Mouse (Mus musculus) intestine, embryonic 14.5 days (tissue): ENCODE measurements around the gene Srxn1. TPM values are rescaled to one million over a fixed set of nuclear protein-coding genes. Genes with fewer than 3 reads are reported as not detected.

Source experiments
- ATAC-seq: fragments of 200-750 bp; cut with Nextera tagmentation; replicated peaks from 2 replicates; pipeline ENCODE4 v1.8.0; 2017; ENCODE audit warnings: low read depth, moderate number of reproducible peaks, moderate TSS enrichment, moderate library complexity; ENCODE audit not compliant: low FRiP score, low TSS enrichment
- DNase-seq: peaks from one replicate; pipeline ENCODE4 v3.0.0-alpha.2; 2018; ENCODE audit warnings: low spot score
- H3K27ac ChIP-seq: fragments of 300-500 bp; sonication (generic); 2 replicates; pipeline ENCODE4 v1.5.1; 2014; ENCODE audit warnings: low read depth, mild to moderate bottlenecking, control low read depth
- H3K27me3 ChIP-seq: fragments of 300-500 bp; sonication (generic); replicated peaks from 2 replicates; pipeline ENCODE4 v1.6.1; 2014; ENCODE audit warnings: low read length, control low read depth; ENCODE audit not compliant: control insufficient read depth, insufficient read depth
- H3K36me3 ChIP-seq: fragments of 300-500 bp; sonication (generic); 2 replicates; pipeline ENCODE4 v1.6.1; 2014; ENCODE audit warnings: low read length, control low read depth; ENCODE audit not compliant: control insufficient read depth, insufficient read depth
- H3K4me1 ChIP-seq: fragments of 300-500 bp; sonication (generic); replicated peaks from 2 replicates; pipeline ENCODE4 v1.6.1; 2014; ENCODE audit warnings: low read length, control low read depth, mixed read lengths; ENCODE audit not compliant: control insufficient read depth, insufficient read depth
- H3K4me2 ChIP-seq: fragments of 300-500 bp; sonication (generic); 2 replicates; pipeline ENCODE4 v1.6.1; 2014; ENCODE audit warnings: low read length
- H3K4me3 ChIP-seq: fragments of 300-500 bp; sonication (generic); 2 replicates; pipeline ENCODE4 v1.5.1; 2014; ENCODE audit warnings: low read depth, low read length, control low read depth, mixed read lengths
- H3K9ac ChIP-seq: fragments of 300-500 bp; sonication (generic); 2 replicates; pipeline ENCODE4 v1.6.1; 2014; ENCODE audit warnings: mild to moderate bottlenecking, low read length
- H3K9me3 ChIP-seq: fragments of 300-500 bp; sonication (generic); 2 replicates; pipeline ENCODE4 v1.6.1; 2016; ENCODE audit warnings: low read length, control low read depth; ENCODE audit not compliant: control insufficient read depth
- WGBS: fragments of 180-500 bp; shearing (Covaris S2); extraction: QIAGEN DNeasy Blood & Tissue Kit; methylation state at CpG from one replicate; pipeline ENCODE4 v1.1.7; 2014; 5-methylcytosine and 5-hydroxymethylcytosine counted together
- polyA plus RNA-seq: library from polyadenylated mRNA; unstranded; fragments of >200 nt; fragmentation: Nextera tagmentation; extraction: Ambion mirVana; gene quantifications from 2 replicates; pipeline ENCODE4 v1.2.1, GENCODE M21; 2014

Gene Srxn1
- polyA plus RNA-seq, 1 experiment from 2014 or later: 12.4 TPM

GRCm38 (mm10) chr2:152075294-152075889, 29.9 kb upstream of the Srxn1 start:
- H3K27ac ChIP-seq: no peak overlapping the region
- H3K9me3 ChIP-seq: no peaks in the 10 kb centered on the region
- H3K36me3 ChIP-seq: no peaks in the 10 kb centered on the region
- no peak for ATAC-seq
- H3K9ac ChIP-seq: no peak overlapping the region
- DNase-seq: no peak
- H3K4me3 ChIP-seq: no peak overlapping the region
- peaks cover 33% of the 10 kb centered on the region for H3K27me3 ChIP-seq
- H3K4me2 ChIP-seq: no peak overlapping the region
- no peaks in the 10 kb centered on the region; the same call in 1 of the 2 replicates for H3K4me1 ChIP-seq
- WGBS: 35% methylated on average over 9 of the region's 9 CpGs

GRCm38 (mm10) chr2:152077337-152077736, 28.0 kb upstream of the Srxn1 start:
- DNase-seq (no peak), ATAC-seq (no peak)

GRCm38 (mm10) chr2:152080685-152081541, 24.4 kb upstream of the Srxn1 start, which contains the start of gene Scrt2:
Gene Scrt2 (plus strand): TSS chr2:152081529.
- Histone ChIP-seq H3K4me1 (no peaks in the 10 kb centered on the region; the same call in 1 of the 2 replicates), H3K27me3 (peaks cover 67% of the 10 kb centered on the region), H3K27ac (no peak within 1 kb of the TSS), H3K36me3 (no peaks in the 10 kb centered on the region), H3K4me2 (peak within 1 kb of the TSS; percentile 63), H3K4me3 (peak within 1 kb of the TSS; percentile 22), H3K9ac (no peak within 1 kb of the TSS), H3K9me3 (no peaks in the 10 kb centered on the region)
- WGBS: 2% methylated on average over 22 of the region's 24 CpGs
- ATAC-seq: no peak
- DNase-seq: peak; percentile 56

More at GRCm38 (mm10) chr2:152077337-152077736, 28.0 kb upstream of the Srxn1 start:
- H3K4me3 ChIP-seq: no peak overlapping the region
- no peaks in the 10 kb centered on the region for H3K9me3 ChIP-seq
- H3K9ac ChIP-seq: no peak overlapping the region
- H3K4me1 ChIP-seq: no peaks in the 10 kb centered on the region; the same call in 1 of the 2 replicates
- H3K27ac ChIP-seq: no peak overlapping the region
- H3K4me2 ChIP-seq: no peak overlapping the region
- peaks cover 48% of the 10 kb centered on the region for H3K27me3 ChIP-seq
- WGBS: 78% methylated on average over 3 of the region's 3 CpGs
- H3K36me3 ChIP-seq: no peaks in the 10 kb centered on the region

GRCm38 (mm10) chr2:152081641-152082448, 23.5 kb upstream of the Srxn1 start:
- Histone ChIP-seq H3K4me3 (peak overlapping the region; percentile 22), H3K4me2 (peak overlapping the region; percentile 63), H3K4me1 (no peaks in the 10 kb centered on the region; the same call in 1 of the 2 replicates), H3K9ac (no peak overlapping the region), H3K27me3 (peaks cover 62% of the 10 kb centered on the region), H3K27ac (no peak overlapping the region), H3K9me3 (no peaks in the 10 kb centered on the region), H3K36me3 (no peaks in the 10 kb centered on the region)
- under 1% methylated on average over 73 of the region's 81 CpGs for WGBS
- ATAC-seq: peak; percentile 88
- peak; percentile 93 for DNase-seq

GRCm38 (mm10) chr2:152082456-152083285, 22.6 kb upstream of the Srxn1 start:
- Histone ChIP-seq H3K27ac (no peak overlapping the region), H3K9ac (no peak overlapping the region), H3K4me2 (peak overlapping the region; percentile 63; the same call in 1 of the 2 replicates), H3K4me1 (no peaks in the 10 kb centered on the region; the same call in 1 of the 2 replicates), H3K4me3 (no peak overlapping the region), H3K36me3 (no peaks in the 10 kb centered on the region), H3K27me3 (peaks cover 62% of the 10 kb centered on the region), H3K9me3 (no peaks in the 10 kb centered on the region)
- WGBS: 16% methylated on average over 7 of the region's 7 CpGs
- ATAC-seq (peak; percentile 14; the same call in 1 of the 2 replicates), DNase-seq (no peak)

- peaks cover 62% of the 10 kb centered on the region for H3K27me3 ChIP-seq
Measured at GRCm38 (mm10) chr2:152083411-152083810, 21.9 kb upstream of the Srxn1 start.

GRCm38 (mm10) chr2:152084298-152084697, 21.0 kb upstream of the Srxn1 start:
- H3K4me2 ChIP-seq: no peak overlapping the region
- DNase-seq: no peak
- no peak for ATAC-seq
- H3K9me3 ChIP-seq: no peaks in the 10 kb centered on the region
- no peak overlapping the region for H3K4me3 ChIP-seq
- peaks cover 53% of the 10 kb centered on the region for H3K27me3 ChIP-seq
- no peaks in the 10 kb centered on the region for H3K36me3 ChIP-seq
- no peak overlapping the region for H3K9ac ChIP-seq
- WGBS: 56% methylated on average over 6 of the region's 6 CpGs
- no peaks in the 10 kb centered on the region; the same call in 1 of the 2 replicates for H3K4me1 ChIP-seq
- H3K27ac ChIP-seq: no peak overlapping the region

More at GRCm38 (mm10) chr2:152083411-152083810, 21.9 kb upstream of the Srxn1 start:
- no peak overlapping the region for H3K4me2 ChIP-seq
- ATAC-seq: no peak
- H3K36me3 ChIP-seq: no peaks in the 10 kb centered on the region
- H3K9ac ChIP-seq: no peak overlapping the region
- no peak overlapping the region for H3K4me3 ChIP-seq
- WGBS: 66% methylated on average over 4 of the region's 4 CpGs
- no peaks in the 10 kb centered on the region; the same call in 1 of the 2 replicates for H3K4me1 ChIP-seq
- no peak overlapping the region for H3K27ac ChIP-seq
- no peak for DNase-seq
- no peaks in the 10 kb centered on the region for H3K9me3 ChIP-seq
